Mouse (Mus musculus): ENCODE measurements around the gene Mycl. TPM values are rescaled to one million over a fixed set of nuclear protein-coding genes. Genes with fewer than 3 reads are reported as not detected.
"Not testable (repeated sequence)": the region's sequence is repeated elsewhere in the genome, so short reads cannot be mapped to it uniquely, and the experiment has no call there.

Mycl gene
- total RNA-seq, 2 experiments from 2014 or later: 41.7 to 47.2 TPM

GRCm38 (mm10) chr4:122980684-122981083 lies 14.8 kb upstream of the Mycl start:
- DNase-seq (ENCODE audit: low spot score in 2 of 2): no peak

GRCm38 (mm10) chr4:122981238-122981637 lies 14.2 kb upstream of the Mycl start:
- DNase-seq (ENCODE audit: low spot score in 2 of 2): no peak

- DNase-seq (ENCODE audit: low spot score in 2 of 2): no peak
Measured at GRCm38 (mm10) chr4:122981930-122982329, 13.5 kb upstream of the Mycl start.

GRCm38 (mm10) chr4:122982537-122982936 lies 12.9 kb upstream of the Mycl start:
- no peak for DNase-seq (ENCODE audit: low spot score in 2 of 2)

- DNase-seq (ENCODE audit: low spot score in 2 of 2): no peak
Measured at GRCm38 (mm10) chr4:122983486-122984261, 11.8 kb upstream of the Mycl start.

GRCm38 (mm10) chr4:122985110-122985509 lies 10.3 kb upstream of the Mycl start:
- DNase-seq (ENCODE audit: low spot score in 2 of 2): peak; percentile 59 to 87

GRCm38 (mm10) chr4:122987421-122987820 lies 8.0 kb upstream of the Mycl start:
- DNase-seq (ENCODE audit: low spot score in 2 of 2): no peak

- not testable (repeated sequence) for DNase-seq (ENCODE audit: low spot score in 2 of 2)
Measured at GRCm38 (mm10) chr4:122988004-122988403, 7.4 kb upstream of the Mycl start.

GRCm38 (mm10) chr4:122991177-122991576 lies 4.3 kb upstream of the Mycl start:
- DNase-seq (ENCODE audit: low spot score in 2 of 2): no peak

- DNase-seq (ENCODE audit: low spot score in 2 of 2): no peak
Measured at GRCm38 (mm10) chr4:122992276-122992675, 3.2 kb upstream of the Mycl start.

GRCm38 (mm10) chr4:122996221-122996617 lies 767 bp downstream of the Mycl start:
- DNase-seq (ENCODE audit: low spot score in 2 of 2): no peak

GRCm38 (mm10) chr4:122996618-122997381 lies 1.3 kb downstream of the Mycl start:
- DNase-seq (ENCODE audit: low spot score in 2 of 2): peak in 1 of 2 experiments; percentile 54

GRCm38 (mm10) chr4:122998537-122999262 lies 3.2 kb downstream of the Mycl start:
- DNase-seq (ENCODE audit: low spot score in 2 of 2): peak in 1 of 2 experiments; percentile 70

GRCm38 (mm10) chr4:122999263-122999691 lies 3.8 kb downstream of the Mycl start:
- no peak for DNase-seq (ENCODE audit: low spot score in 2 of 2)

- no peak for DNase-seq (ENCODE audit: low spot score in 2 of 2)
Measured at GRCm38 (mm10) chr4:123000130-123000529, 4.7 kb downstream of the Mycl start.

- no peak for DNase-seq (ENCODE audit: low spot score in 2 of 2)
Measured at GRCm38 (mm10) chr4:123000617-123001342, 5.3 kb downstream of the Mycl start.

GRCm38 (mm10) chr4:123005054-123005966 lies 9.9 kb downstream of the Mycl start:
- peak in 1 of 2 experiments; percentile 42 for DNase-seq (ENCODE audit: low spot score in 2 of 2)

- not testable (repeated sequence) for DNase-seq (ENCODE audit: low spot score in 2 of 2)
Measured at GRCm38 (mm10) chr4:123012501-123012900, 17.0 kb downstream of the Mycl start.

GRCm38 (mm10) chr4:123013346-123013945 lies 18.0 kb downstream of the Mycl start:
- no peak for DNase-seq (ENCODE audit: low spot score in 2 of 2)

Measured in layer of hippocampus, postnatal 14 days (tissue).